Mouse (Mus musculus): ENCODE data around the gene Plg. TPM values are rescaled to one million over a fixed set of nuclear protein-coding genes. Genes with fewer than 3 reads are reported as not detected.

Gene Plg
- polyA plus RNA-seq, 1 experiment from 2014 or later, result 0.11 TPM

- Histone ChIP-seq H3K27me3 (replicated peaks) (peaks cover 5% of the 10 kb centered on the region; the same call in 1 of the 2 replicates), H3K4me1 (peaks cover 6% of the 10 kb centered on the region), H3K4me3 (no peak overlapping the region), H3K9ac (no peak overlapping the region), H3K9me3 (no peaks in the 10 kb centered on the region), H3K36me3 (no peaks in the 10 kb centered on the region), H3K27ac (no peak overlapping the region), H3K4me2 (replicated peaks) (no peak overlapping the region)
- 65% methylated on average over 3 of the region's 3 CpGs for WGBS
- ATAC-seq (ENCODE audit: low FRiP score, low read depth), result no peak
These were observed 48.7 kb downstream of the Plg start for GRCm38 (mm10) chr17:12427156-12427555.

- Histone ChIP-seq H3K4me1 (peaks cover 6% of the 10 kb centered on the region), H3K27ac (no peak overlapping the region), H3K27me3 (replicated peaks) (peaks cover 5% of the 10 kb centered on the region; the same call in 1 of the 2 replicates), H3K9ac (no peak overlapping the region), H3K4me3 (no peak overlapping the region), H3K36me3 (no peaks in the 10 kb centered on the region), H3K9me3 (no peaks in the 10 kb centered on the region), H3K4me2 (replicated peaks) (no peak overlapping the region)
- peak; percentile 53; the same call in 1 of the 2 replicates for ATAC-seq (ENCODE audit: low FRiP score, low read depth)
These were observed 50.0 kb downstream of the Plg start for GRCm38 (mm10) chr17:12428369-12428768.

GRCm38 (mm10) chr17:12431707-12432106 is 53.3 kb downstream of the Plg start:
- 71% methylated on average over 5 of the region's 5 CpGs for WGBS
- no peak overlapping the region for H3K9ac ChIP-seq
- ATAC-seq (ENCODE audit: low FRiP score, low read depth), result no peak
- H3K27me3 ChIP-seq (replicated peaks), result no peaks in the 10 kb centered on the region
- no peak overlapping the region for H3K4me2 ChIP-seq (replicated peaks)
- no peaks in the 10 kb centered on the region for H3K9me3 ChIP-seq
- peaks cover 6% of the 10 kb centered on the region for H3K4me1 ChIP-seq
- H3K27ac ChIP-seq, result no peak overlapping the region
- no peaks in the 10 kb centered on the region for H3K36me3 ChIP-seq
- no peak overlapping the region for H3K4me3 ChIP-seq

GRCm38 (mm10) chr17:12437771-12438170 is 59.4 kb downstream of the Plg start:
- 89% methylated on average over 10 of the region's 10 CpGs for WGBS
- H3K36me3 ChIP-seq, result no peaks in the 10 kb centered on the region
- no peak for ATAC-seq (ENCODE audit: low FRiP score, low read depth)
- no peaks in the 10 kb centered on the region for H3K27me3 ChIP-seq (replicated peaks)
- H3K27ac ChIP-seq, result no peak overlapping the region
- no peaks in the 10 kb centered on the region for H3K4me1 ChIP-seq
- H3K9me3 ChIP-seq, result no peaks in the 10 kb centered on the region
- H3K4me2 ChIP-seq (replicated peaks), result no peak overlapping the region
- no peak overlapping the region for H3K4me3 ChIP-seq
- no peak overlapping the region for H3K9ac ChIP-seq

- Histone ChIP-seq H3K27ac (no peak overlapping the region), H3K36me3 (no peaks in the 10 kb centered on the region), H3K9ac (no peak overlapping the region), H3K4me2 (replicated peaks) (no peak overlapping the region), H3K9me3 (no peaks in the 10 kb centered on the region), H3K4me1 (no peaks in the 10 kb centered on the region), H3K27me3 (replicated peaks) (no peaks in the 10 kb centered on the region), H3K4me3 (no peak overlapping the region)
- 86% methylated on average over 2 of the region's 2 CpGs for WGBS
- no peak for ATAC-seq (ENCODE audit: low FRiP score, low read depth)
These were observed 66.2 kb downstream of the Plg start for GRCm38 (mm10) chr17:12444561-12444960.

GRCm38 (mm10) chr17:12451234-12451633 is 72.8 kb downstream of the Plg start:
- Histone ChIP-seq H3K27ac (no peak overlapping the region), H3K4me2 (replicated peaks) (no peak overlapping the region), H3K36me3 (no peaks in the 10 kb centered on the region), H3K27me3 (replicated peaks) (no peaks in the 10 kb centered on the region), H3K4me3 (no peak overlapping the region), H3K9me3 (no peaks in the 10 kb centered on the region), H3K9ac (no peak overlapping the region), H3K4me1 (no peaks in the 10 kb centered on the region)
- 53% methylated on average over 4 of the region's 4 CpGs for WGBS
- no peak for ATAC-seq (ENCODE audit: low FRiP score, low read depth)

- Histone ChIP-seq H3K4me2 (replicated peaks) (no peak overlapping the region), H3K36me3 (no peaks in the 10 kb centered on the region), H3K9ac (no peak overlapping the region), H3K4me3 (no peak overlapping the region), H3K27ac (no peak overlapping the region), H3K4me1 (no peaks in the 10 kb centered on the region), H3K9me3 (no peaks in the 10 kb centered on the region), H3K27me3 (replicated peaks) (no peaks in the 10 kb centered on the region)
- WGBS, result 85% methylated on average over 11 of the region's 11 CpGs
- ATAC-seq (ENCODE audit: low FRiP score, low read depth), result no peak
These were observed 74.6 kb downstream of the Plg start for GRCm38 (mm10) chr17:12452862-12453531.

GRCm38 (mm10) chr17:12453691-12454090 is 75.3 kb downstream of the Plg start:
- no peak overlapping the region for H3K27ac ChIP-seq
- no peaks in the 10 kb centered on the region for H3K27me3 ChIP-seq (replicated peaks)
- 90% methylated on average over 6 of the region's 6 CpGs for WGBS
- ATAC-seq (ENCODE audit: low FRiP score, low read depth), result no peak
- H3K9me3 ChIP-seq, result no peaks in the 10 kb centered on the region
- H3K4me2 ChIP-seq (replicated peaks), result no peak overlapping the region
- no peak overlapping the region for H3K9ac ChIP-seq
- no peaks in the 10 kb centered on the region for H3K36me3 ChIP-seq
- H3K4me3 ChIP-seq, result no peak overlapping the region
- no peaks in the 10 kb centered on the region for H3K4me1 ChIP-seq

GRCm38 (mm10) chr17:12455143-12455790 is 76.9 kb downstream of the Plg start:
- no peak overlapping the region for H3K9ac ChIP-seq
- H3K27ac ChIP-seq, result no peak overlapping the region
- H3K36me3 ChIP-seq, result no peaks in the 10 kb centered on the region
- 81% methylated on average over 5 of the region's 5 CpGs for WGBS
- H3K4me1 ChIP-seq, result no peaks in the 10 kb centered on the region
- ATAC-seq (ENCODE audit: low FRiP score, low read depth), result no peak
- no peak overlapping the region for H3K4me2 ChIP-seq (replicated peaks)
- no peaks in the 10 kb centered on the region for H3K9me3 ChIP-seq
- no peaks in the 10 kb centered on the region for H3K27me3 ChIP-seq (replicated peaks)
- H3K4me3 ChIP-seq, result no peak overlapping the region

GRCm38 (mm10) chr17:12461168-12461567 is 82.8 kb downstream of the Plg start:
- H3K4me3 ChIP-seq, result no peak overlapping the region
- H3K4me2 ChIP-seq (replicated peaks), result no peak overlapping the region
- no peaks in the 10 kb centered on the region for H3K36me3 ChIP-seq
- H3K9me3 ChIP-seq, result no peaks in the 10 kb centered on the region
- no peak overlapping the region for H3K9ac ChIP-seq
- no peak overlapping the region for H3K27ac ChIP-seq
- H3K4me1 ChIP-seq, result no peaks in the 10 kb centered on the region
- H3K27me3 ChIP-seq (replicated peaks), result no peaks in the 10 kb centered on the region
- no peak for ATAC-seq (ENCODE audit: low FRiP score, low read depth)

GRCm38 (mm10) chr17:12466501-12467000 is 88.1 kb downstream of the Plg start:
- Histone ChIP-seq H3K9me3 (no peaks in the 10 kb centered on the region), H3K4me2 (replicated peaks) (no peak overlapping the region), H3K4me3 (no peak overlapping the region), H3K9ac (no peak overlapping the region), H3K36me3 (no peaks in the 10 kb centered on the region), H3K4me1 (no peaks in the 10 kb centered on the region), H3K27me3 (replicated peaks) (no peaks in the 10 kb centered on the region), H3K27ac (no peak overlapping the region)
- ATAC-seq (ENCODE audit: low FRiP score, low read depth), result no peak
- WGBS, result 75% methylated on average over 4 of the region's 4 CpGs

- Histone ChIP-seq H3K9ac (no peak overlapping the region), H3K36me3 (no peaks in the 10 kb centered on the region), H3K4me1 (no peaks in the 10 kb centered on the region), H3K27ac (no peak overlapping the region), H3K27me3 (replicated peaks) (no peaks in the 10 kb centered on the region), H3K4me2 (replicated peaks) (no peak overlapping the region), H3K4me3 (no peak overlapping the region), H3K9me3 (no peaks in the 10 kb centered on the region)
- WGBS, result 86% methylated on average over 3 of the region's 3 CpGs
- ATAC-seq (ENCODE audit: low FRiP score, low read depth), result no peak
These were observed 89.2 kb downstream of the Plg start for GRCm38 (mm10) chr17:12467642-12468041.

- ATAC-seq (ENCODE audit: low FRiP score, low read depth), result no peak
- H3K36me3 ChIP-seq, result no peaks in the 10 kb centered on the region
- H3K27me3 ChIP-seq (replicated peaks), result no peaks in the 10 kb centered on the region
- no peak overlapping the region for H3K4me3 ChIP-seq
- H3K4me1 ChIP-seq, result no peaks in the 10 kb centered on the region
- no peak overlapping the region for H3K27ac ChIP-seq
- H3K4me2 ChIP-seq (replicated peaks), result no peak overlapping the region
- no peaks in the 10 kb centered on the region for H3K9me3 ChIP-seq
- WGBS, result 78% methylated on average over 5 of the region's 5 CpGs
- no peak overlapping the region for H3K9ac ChIP-seq
These were observed 90.3 kb downstream of the Plg start for GRCm38 (mm10) chr17:12468745-12469144.
